Mouse (Mus musculus) retina, embryonic 14.5 days (tissue): ENCODE results near the gene Gm7792.
"Not testable (repeated sequence)": the region's sequence is repeated elsewhere in the genome, so short reads cannot be mapped to it uniquely, and the experiment has no call there.

Experiments
- DNase-seq: peaks from one replicate; pipeline ENCODE4 v3.0.0-alpha.2; 2015; ENCODE audit warnings: low spot score

Gene Gm7792

DNA sequence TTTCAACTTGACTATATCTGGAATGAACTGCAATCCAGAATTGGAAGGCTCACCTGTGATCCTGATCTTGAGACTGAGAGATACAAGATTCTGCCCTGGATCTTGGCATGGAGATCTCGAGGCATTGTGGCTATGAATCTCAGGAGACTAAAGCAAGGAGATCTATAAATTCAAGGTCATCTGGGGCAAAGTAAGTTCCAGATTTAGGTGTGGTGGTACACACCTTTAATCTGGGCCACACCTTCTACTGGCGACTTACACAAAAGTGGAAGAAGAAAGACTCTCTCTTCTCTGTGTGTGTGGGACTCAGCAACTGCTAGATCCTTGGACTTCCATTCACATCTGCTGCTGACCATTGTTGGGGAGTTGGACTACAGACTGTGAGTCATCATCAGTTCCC lies at the start of gene Gm7792:
Gene Gm7792 (plus strand): TSS at position 301 of the 400 bp plus-strand sequence.
- DNase-seq: not testable (repeated sequence)
